Mouse (Mus musculus) induced T-regulatory cell, adult 2 months (primary cell): ENCODE data around the gene Evpl.

ENCODE experiments used
- DNase-seq: peaks from one replicate; pipeline ENCODE4 v3.0.0-alpha.2; 2012; ENCODE audit warnings: low read depth

The Evpl gene

GRCm38 (mm10) chr11:116213877-116214510 is 23.9 kb downstream of the Evpl start:
- DNase-seq, result no peak

- no peak for DNase-seq
Measured at GRCm38 (mm10) chr11:116212847-116213246, 25.0 kb downstream of the Evpl start.

GRCm38 (mm10) chr11:116210696-116211095 is 27.2 kb downstream of the Evpl start:
- DNase-seq, result no peak

- DNase-seq, result no peak
Measured at GRCm38 (mm10) chr11:116209257-116209656, 28.6 kb downstream of the Evpl start.

- no peak for DNase-seq
Measured at GRCm38 (mm10) chr11:116208660-116209059, 29.2 kb downstream of the Evpl start.

GRCm38 (mm10) chr11:116206678-116207077 is 31.2 kb downstream of the Evpl start:
- no peak for DNase-seq

- no peak for DNase-seq
Measured at GRCm38 (mm10) chr11:116203150-116203549, 34.7 kb downstream of the Evpl start.

GRCm38 (mm10) chr11:116201151-116201550 is 36.7 kb downstream of the Evpl start:
- no peak for DNase-seq

- peak; percentile 97 for DNase-seq
Measured at GRCm38 (mm10) chr11:116198639-116199531, 39.0 kb downstream of the Evpl start, which contains the start of the genes Ten1 and Acox1. Ten1 (plus strand) TSS chr11:116198855. Acox1 (minus strand) TSS chr11:116199045.

- no peak for DNase-seq
Measured at GRCm38 (mm10) chr11:116198132-116198531, 39.7 kb downstream of the Evpl start.

- no peak for DNase-seq
Measured at GRCm38 (mm10) chr11:116197584-116197906, 40.3 kb downstream of the Evpl start.

- no peak for DNase-seq
Measured at GRCm38 (mm10) chr11:116196866-116197583, 40.9 kb downstream of the Evpl start.

GRCm38 (mm10) chr11:116196336-116196735 is 41.5 kb downstream of the Evpl start:
- DNase-seq, result no peak

GRCm38 (mm10) chr11:116195252-116195651 is 42.6 kb downstream of the Evpl start:
- peak; percentile 39 for DNase-seq

- DNase-seq, result peak; percentile 42
Measured at GRCm38 (mm10) chr11:116194619-116195018, 43.3 kb downstream of the Evpl start.

GRCm38 (mm10) chr11:116187226-116187930 is 50.5 kb downstream of the Evpl start:
- no peak for DNase-seq

GRCm38 (mm10) chr11:116186360-116186759 is 51.5 kb downstream of the Evpl start:
- DNase-seq, result no peak

- DNase-seq, result no peak
Measured at GRCm38 (mm10) chr11:116185836-116186235, 52.0 kb downstream of the Evpl start.

GRCm38 (mm10) chr11:116178411-116179121 is 59.3 kb downstream of the Evpl start:
- DNase-seq, result no peak

- no peak for DNase-seq
Measured at GRCm38 (mm10) chr11:116176010-116176409, 61.9 kb downstream of the Evpl start.

GRCm38 (mm10) chr11:116174775-116175448 is 63.0 kb downstream of the Evpl start:
- DNase-seq, result no peak
